Mouse (Mus musculus) hindlimb bud, embryonic 11.5 days (tissue): ENCODE measurements around the gene Fastkd1.
"Not testable (repeated sequence)": the region's sequence is repeated elsewhere in the genome, so short reads cannot be mapped to it uniquely, and the experiment has no call there.

ENCODE experiments used
- DNase-seq: peaks from one replicate; pipeline ENCODE4 v3.0.0-alpha.2; 2012; ENCODE audit warnings: low read depth, low spot score; ENCODE audit errors: extremely low spot score

Gene Fastkd1

DNA sequence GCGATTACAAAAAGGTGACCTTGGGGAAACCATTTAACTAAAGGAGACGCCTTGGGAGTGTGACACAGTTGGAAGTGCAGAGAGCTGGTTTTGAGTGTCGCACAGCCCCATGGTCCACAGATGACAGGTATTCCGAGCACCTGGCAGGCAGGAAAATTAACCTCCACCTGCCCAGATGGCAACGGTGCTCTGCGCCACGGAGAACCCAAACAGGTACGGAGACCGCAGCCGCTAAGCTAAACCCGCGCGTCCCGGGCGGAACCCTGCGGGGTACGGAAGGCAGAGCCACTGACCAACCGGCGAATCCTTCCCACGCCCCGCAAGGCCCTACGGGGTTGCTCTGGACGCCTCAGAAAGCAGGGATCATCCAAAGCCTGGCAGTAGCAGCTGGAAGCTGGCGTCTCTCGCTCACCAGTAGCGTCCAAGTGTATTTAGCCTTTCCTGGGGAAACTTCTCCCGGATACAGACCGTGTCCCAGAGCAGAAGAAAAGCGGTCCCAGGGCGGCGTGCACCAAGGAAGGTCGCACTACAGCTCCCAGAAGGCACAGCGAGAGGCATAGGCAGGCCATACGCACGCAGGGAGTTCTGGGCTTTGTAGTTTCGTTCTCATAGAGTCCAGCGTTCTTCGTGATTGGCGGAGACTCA is at the start of gene Fastkd1:
Gene Fastkd1, minus strand, starts transcription at position 536 of the 645 bp plus-strand sequence.
- DNase-seq = peak; percentile 66

DNA sequence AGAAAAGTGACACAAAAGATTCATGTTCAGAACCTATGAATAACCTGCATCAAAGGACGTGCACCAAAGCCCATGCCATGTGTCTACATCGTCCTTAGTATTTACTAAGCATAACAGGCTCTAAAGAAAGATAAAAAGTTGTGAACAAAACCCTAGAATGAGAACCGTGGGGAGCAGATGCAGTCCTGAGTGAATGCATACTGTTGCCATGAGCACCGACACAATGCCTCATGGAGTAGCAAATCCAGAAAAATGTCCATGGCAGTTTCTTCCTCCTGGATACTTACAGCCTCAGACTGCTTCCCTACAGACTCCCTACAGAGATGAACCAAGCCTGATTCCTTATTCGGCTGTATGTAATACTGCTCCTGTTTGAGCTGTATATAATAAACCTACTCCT is 47.7 kb upstream of the Fastkd1 start:
- no peak for DNase-seq

DNA sequence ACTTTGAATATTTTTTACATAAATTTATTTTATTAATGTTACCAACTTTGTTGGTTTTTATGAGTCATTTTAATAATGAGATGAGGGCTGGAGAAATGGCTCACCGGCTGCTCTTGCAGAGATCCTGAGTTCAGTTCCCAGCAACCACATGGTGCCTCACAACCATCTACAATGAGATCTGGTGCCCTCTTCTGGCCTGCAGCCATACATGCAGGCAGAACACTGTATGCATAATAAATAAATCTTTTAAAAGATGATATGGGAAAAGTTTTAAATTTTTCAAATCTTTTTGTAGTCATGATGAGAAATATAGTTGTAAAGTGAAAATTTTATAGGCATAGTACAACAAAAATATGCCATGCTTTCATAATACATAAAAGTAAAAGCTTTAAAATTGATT is 31.8 kb upstream of the Fastkd1 start:
- no peak for DNase-seq

DNA sequence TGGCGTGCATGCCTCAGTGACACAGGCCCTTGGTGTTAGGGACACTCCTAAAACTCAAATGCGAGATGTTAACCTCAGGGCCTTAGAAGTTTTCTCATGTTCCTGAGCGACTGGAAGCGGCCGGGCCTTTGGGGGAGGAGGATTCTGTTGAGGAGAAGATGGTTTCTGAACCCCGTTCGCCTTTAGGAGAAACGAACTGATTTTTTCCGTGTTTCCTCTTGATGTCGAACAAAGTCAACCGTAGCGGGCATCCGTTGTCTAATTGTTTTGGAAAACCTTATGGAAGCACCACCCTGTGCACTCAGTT is 10.2 kb upstream of the Fastkd1 start:
- DNase-seq = no peak

DNA sequence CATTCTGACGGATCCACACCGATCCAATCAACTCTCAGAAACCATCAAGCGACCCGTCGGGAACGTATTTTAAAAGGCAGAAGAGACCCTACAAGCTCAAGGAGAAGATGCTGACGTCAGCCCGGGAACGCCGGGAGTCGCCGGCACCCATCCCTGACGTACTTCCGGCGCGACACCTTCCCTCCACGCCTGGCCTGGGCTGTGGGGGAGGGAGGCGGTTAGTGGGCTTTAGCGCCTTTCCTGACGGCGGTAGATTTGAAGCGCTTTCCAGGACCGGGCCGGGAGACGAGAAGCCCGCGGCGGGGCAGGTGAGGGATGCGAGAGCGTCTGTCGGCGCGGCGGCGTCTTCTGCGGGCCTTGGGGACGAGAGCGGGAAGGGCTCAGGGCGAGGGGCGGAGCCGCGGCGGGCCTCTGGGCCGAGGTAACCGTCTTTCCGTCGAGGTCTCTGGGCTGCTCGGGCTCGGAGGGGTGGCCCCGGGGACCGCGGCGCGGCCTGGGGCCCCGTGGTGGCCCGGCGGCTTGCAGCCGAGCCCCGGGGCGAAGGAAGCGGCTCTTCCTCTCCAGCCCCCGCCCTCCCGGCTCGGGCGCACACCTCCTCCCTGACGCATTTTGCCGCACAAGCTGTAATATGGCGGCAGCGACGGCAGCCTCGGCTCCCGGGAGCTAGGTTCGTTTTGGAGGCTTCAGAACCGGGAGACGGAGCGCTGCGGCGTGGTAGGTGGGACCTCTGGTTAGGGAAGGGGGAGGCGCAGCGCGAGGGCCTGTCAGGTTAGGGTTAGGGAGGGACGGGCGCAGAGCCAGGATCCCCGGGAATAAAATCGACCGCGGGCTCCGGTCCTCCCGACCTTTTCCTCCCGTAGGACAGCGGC is 9.6 kb upstream of the Fastkd1 start:
- peak; percentile 74 for DNase-seq

DNA sequence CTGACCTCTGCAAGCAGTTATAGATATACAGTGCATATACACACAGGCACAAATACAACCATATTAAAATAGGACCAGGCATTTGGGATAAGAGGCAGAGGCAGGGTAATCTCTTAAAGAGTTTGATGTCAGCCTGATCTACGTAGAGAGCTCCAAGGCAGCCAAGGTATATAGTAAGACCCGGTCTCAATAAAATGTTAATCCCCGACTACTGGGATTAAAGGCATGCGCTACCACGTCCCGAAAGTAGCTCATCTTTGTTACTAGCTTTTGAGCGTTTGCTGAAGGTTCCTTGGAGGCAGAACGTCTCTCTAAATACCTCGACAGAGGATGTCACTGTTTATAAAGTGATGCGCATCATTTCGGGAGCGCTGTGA is 8.9 kb upstream of the Fastkd1 start, which contains the start of gene Ppig:
Gene Ppig, plus strand, starts transcription at position 273 of the 377 bp plus-strand sequence.
- no peak for DNase-seq

DNA sequence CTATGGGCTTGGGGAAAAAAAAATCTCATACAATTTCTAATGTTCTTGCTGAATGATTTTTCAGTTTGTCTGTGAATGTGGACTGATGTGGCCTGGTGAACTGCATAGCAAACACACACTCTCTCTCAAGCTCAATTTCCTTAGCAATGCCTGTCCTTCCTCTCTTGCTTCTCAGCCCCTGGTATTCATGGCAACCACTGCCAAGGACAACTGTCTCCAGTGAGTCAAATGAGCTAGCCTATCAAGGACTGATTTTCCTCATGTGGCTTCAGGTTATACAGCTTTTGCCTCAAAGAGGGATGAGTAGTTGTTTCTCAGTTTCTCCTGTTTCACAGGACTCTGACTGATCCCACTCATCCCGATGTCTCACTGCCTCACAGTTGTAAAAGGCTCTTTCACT is 5.8 kb upstream of the Fastkd1 start:
- DNase-seq = no peak

DNA sequence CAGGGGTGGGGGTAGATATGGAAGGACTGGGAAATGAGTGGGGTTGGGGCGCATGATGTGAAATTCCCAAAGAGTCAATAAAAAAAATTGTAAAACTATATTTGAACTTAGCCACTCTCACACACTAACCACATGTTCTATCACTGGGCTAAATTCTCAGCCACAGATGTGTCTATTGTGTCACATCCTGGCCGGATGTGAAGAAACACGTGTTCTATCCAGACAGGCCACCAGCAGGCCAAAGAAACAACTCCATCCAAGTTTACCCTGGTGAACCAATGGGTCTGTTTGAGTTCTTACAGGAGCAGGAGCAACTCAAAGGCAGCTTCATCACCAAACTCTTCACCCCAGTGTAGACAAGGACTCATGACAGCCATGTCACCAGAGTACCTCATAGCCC is 3.2 kb upstream of the Fastkd1 start:
- no peak for DNase-seq

DNA sequence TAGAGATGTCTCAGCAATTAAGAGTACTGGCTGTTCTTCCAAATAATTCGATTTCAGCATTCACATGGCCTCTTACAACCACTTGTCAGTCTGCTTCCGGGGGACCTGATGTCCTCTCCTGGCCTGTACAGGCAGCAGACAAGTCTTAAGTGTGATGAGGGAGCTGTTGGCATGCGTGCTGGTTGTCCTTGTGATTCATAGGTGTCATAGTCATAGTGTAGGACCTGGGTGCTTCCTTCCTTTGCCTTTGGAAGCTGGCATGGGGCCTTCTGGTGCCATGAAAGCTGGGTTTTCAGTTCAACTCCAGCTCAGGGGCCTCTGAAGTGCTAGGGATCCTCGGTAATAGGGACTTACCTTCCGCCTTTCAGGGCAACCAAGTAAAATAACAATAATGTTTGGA is 810 bp upstream of the Fastkd1 start:
- no peak for DNase-seq

DNA sequence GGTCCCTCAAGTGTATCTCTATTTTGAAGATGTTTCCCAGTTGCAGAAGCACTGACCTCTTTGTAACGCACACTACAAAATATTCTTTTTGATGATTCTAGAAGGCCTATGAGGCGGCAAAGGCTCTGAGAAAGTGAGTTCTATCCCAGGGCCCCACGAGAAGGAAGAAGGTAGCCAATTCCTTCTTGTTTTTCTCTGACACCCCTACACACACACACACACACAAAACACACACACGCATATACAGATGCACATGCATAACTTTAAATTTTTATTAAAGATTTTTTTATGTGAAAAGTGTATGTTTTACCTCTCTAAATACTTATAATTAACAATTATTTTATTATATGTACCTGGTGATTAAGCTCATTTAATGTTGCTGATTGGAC is 304 bp upstream of the Fastkd1 start:
- no peak for DNase-seq

DNA sequence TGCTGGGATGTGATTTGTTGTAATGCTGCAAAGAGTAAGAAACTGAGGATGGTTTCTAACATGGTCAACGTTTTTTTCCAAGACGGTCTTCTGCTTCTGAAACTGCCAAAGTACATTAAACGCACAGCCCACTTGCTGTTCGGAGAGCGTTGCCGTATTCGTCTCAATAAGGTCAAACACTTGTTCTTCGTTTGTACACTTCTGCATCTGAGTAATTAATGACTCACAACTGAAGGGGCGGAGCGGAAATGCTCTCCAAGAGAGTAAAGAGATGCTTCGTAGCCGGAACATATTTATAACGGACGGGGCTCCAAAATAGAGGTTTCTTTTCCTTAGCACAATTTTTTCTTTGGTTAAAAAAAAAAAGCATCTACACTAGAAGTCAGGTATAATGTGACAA is 1.1 kb downstream of the Fastkd1 start:
- DNase-seq = no peak

DNA sequence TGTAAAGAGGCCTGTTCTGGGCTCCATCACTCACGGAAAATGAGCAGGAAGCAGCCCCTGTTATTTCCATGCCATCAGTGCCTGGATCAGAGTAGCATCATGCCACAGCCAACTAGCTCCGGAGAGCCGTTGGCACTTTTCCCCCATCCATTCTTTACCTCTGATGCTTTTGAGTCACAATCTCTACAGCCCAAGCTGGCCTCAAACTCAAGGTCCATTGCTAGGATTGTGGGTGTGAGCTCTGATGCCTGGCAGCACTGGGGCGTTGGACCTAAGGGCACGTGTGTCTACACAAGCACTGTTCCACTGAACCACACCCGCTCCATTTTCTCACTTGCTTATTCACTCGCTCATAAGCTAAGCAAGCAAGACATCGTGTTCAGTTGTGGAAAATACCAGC is 12.9 kb downstream of the Fastkd1 start:
- no peak for DNase-seq

DNA sequence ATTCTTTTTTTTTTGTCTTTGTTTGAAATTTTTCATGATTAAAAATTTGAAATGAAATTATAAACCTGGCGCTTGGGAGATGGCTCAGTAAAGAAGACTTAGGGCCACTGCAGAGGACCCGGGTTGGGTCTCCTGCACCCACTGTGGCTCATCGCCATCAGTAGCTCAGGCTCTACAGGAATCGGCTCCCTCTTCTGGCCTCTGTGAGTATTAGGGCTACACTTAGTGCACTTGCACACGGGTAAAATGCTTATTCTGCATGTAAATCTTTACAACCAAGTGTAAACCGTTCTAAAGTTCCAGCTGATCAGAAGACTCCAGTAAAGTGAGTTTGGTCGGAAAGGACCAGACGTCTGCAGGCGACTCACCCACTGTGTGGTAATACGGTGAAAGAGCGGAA is 19.8 kb downstream of the Fastkd1 start:
- DNase-seq = no peak

DNA sequence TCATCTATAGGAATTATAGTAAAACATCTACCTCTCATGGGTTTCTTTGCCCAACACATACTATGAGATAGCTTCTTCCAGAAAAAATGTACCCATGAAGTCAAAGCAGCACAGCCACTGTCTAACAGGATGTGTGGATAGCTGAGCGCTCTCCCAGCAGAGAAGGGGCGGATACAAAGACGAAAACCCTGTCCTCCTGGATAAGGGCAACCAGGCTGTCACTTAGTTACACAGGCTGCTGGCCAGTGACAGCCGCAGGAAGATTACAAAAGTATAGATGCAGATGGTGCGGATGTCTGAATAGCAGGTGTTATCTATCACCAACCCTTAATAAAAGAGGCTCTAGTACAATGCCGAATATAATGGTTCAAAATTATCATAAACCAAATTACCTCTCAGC is 22.5 kb downstream of the Fastkd1 start:
- DNase-seq = no peak

DNA sequence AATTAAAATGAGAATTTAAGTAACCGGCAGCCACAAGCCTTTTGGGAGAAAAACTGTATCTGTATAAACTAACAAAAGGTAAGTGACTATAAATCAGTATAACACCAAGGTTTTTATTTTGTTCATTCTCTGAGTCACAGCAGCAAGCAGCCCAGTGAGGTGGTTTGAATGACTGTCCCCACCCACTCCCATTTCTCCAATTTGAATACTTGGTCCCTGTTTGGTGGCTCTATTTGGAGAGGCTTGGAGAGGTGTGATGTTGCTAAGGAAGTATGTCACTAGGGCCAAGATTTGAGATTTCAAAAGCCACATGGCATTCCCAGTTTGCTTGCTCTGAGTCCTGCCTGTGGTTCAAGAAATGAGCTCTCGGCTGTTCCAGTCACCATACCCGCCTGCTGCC is 23.1 kb downstream of the Fastkd1 start:
- no peak for DNase-seq

DNA sequence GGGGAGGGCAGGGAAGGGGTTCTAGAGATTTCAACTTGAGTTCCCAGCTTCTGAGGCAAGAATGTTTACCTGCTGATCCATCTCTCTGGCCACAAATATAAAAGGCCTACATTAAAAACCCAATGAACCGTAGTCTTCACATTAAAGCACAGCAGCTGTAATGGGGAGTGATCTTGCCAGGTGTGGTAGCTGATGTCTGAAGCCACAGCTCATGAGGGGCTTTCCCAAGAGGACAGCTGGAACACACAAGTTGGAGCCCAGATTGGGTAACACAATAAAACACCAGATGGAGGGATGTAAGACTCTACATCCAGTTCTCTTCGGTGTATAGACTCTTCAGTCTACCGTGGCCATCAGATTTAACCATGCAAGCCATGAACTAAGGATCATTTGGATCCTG is 28.8 kb downstream of the Fastkd1 start:
- no peak for DNase-seq

DNA sequence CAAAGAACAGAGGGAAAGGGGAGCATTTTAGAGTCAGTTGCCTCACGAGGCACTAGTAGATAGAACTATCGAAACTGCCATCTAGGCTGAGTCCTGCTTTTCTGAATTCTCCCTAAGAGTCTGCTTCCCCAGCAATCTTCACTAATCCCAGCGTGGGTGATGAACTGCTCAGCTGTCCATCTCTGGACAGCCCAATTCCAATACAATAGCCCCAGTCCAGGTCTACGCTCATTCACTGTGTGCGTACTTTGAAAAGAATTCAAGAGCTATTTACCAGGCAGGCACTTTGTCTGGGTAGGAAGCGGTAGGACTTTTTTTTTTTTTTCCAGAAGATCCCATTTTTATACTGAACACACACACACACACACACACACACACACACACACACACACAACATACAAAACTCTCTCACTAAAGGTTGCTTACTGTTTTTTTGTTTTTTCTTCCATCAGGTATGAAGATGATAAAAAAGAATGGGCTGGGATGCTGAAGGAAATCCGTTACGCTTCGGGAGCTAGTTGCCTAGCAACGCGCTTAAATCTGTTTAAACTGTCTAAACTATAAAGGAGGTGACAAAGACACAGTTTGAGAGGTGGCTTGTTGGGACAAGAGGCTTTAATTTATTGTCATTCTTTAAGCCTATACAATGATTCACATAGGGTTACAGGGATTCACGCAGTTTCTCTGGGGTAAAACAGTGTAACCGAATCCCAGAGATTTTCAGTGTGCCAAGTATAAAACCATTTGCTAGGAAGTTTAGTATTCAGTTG is 30.1 kb downstream of the Fastkd1 start:
- DNase-seq = no peak

DNA sequence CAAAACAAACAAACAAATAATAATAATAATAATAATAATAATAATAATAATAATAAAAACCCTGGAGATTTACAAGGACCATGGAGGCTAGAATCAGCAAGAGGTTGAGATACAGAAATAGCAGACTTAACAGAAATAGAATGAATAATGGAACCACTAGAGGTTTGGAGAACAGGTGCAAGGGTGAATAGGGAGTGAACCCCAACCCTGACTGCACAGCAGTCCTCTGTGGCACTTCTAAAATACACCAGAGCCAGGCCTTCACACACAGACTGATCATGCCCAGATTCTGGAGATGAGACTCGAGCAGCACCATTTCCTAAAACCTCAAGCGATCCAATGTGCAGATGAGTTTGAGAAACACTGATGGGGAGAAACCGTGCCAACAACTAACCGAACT is 31.4 kb downstream of the Fastkd1 start:
- DNase-seq = no peak

DNA sequence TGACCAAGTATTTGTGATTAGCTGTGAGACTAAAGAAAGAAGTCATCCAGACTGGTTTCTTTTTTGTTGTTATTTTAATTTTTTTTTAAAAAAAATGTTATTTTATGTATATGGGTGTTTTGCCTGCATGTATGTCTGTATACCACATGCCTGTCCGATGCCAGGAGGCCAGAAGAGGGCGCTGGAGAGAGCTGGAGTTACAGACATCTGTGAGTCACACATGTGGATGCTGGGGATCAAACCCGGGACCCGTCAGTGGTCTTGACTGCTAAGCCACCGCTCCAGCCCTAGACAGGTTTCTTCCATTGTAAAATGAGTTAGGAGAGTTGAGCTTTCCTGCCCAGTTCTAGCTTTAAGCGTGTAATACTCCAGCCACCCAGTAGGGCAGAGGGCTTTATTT is 33.3 kb downstream of the Fastkd1 start:
- DNase-seq = no peak

DNA sequence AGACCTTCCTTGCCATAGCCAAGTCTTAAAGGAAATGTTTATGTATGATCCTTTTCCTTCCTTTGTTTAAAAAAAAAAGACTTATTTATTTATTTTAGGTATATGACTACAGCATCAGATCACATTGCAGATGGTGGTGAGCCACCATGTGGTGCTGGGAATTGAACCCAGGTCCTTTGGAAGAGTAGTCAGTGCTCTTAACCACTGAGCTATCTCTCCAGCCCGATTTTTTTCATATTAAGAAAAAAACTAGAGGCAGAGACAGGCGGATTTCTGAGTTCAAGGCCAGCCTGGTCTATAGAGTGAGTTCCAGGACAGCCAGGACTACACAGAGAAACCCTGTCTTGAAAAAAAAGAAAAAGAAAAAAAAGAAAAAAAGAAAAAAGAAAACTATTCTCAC is 36.1 kb downstream of the Fastkd1 start:
- DNase-seq = not testable (repeated sequence)

DNA sequence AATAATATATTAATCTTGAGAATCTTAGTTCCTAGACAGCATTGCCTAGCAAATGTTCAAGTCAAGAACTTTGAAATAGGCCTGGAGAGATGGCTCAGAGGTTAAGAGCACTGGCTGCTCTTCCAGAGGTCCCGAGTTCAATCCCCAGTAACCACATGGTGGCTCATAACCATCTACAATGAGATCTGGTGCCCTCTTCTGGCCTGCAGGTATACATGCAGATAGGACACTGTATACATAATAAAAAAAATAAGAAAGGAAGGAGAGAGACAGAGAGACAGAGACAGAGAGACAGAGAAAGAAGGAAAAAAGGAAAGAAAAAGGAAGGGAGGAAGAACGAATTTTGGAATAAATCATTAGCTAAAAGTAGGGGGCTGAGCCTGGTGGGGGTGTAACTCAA is 36.6 kb downstream of the Fastkd1 start:
- no peak for DNase-seq

DNA sequence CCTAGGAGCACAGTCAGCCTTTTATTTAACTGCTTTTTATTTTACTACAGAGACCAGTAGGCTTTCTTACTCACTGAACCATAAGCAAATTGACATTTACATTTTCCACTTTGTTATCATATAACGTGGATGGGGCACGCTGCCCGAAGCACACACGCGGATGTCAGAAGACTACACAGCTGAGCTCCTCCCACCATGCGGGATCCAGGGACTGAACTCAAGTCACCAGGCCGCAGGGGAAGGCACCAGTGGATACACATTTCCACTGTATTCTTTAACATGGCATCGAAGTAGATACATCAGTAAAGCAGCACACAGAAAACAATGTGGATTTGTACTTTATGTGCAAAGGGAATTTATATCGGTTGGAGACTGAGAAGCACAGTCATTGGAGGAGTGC is 38.0 kb downstream of the Fastkd1 start:
- DNase-seq = no peak
